Mouse (Mus musculus): ENCODE measurements around the gene R3hdm1.
"Not testable (repeated sequence)": the region's sequence is repeated elsewhere in the genome, so short reads cannot be mapped to it uniquely, and the experiment has no call there.

Gene R3hdm1

GRCm38 (mm10) chr1:128120913-128121627 lies 18.0 kb downstream of the R3hdm1 start:
- no peak for DNase-seq (ENCODE audit: low read depth, low spot score)

GRCm38 (mm10) chr1:128136222-128136621 lies 33.1 kb downstream of the R3hdm1 start:
- not testable (repeated sequence) for DNase-seq (ENCODE audit: low read depth, low spot score)

- no peak for DNase-seq (ENCODE audit: low read depth, low spot score)
These were observed 37.9 kb downstream of the R3hdm1 start for GRCm38 (mm10) chr1:128141039-128141438.

- no peak for DNase-seq (ENCODE audit: low read depth, low spot score)
These were observed 38.6 kb downstream of the R3hdm1 start for GRCm38 (mm10) chr1:128141737-128142136.

- DNase-seq (ENCODE audit: low read depth, low spot score), result no peak
These were observed 63.9 kb downstream of the R3hdm1 start for GRCm38 (mm10) chr1:128166956-128167355.

- no peak for DNase-seq (ENCODE audit: low read depth, low spot score)
These were observed 67.0 kb downstream of the R3hdm1 start for GRCm38 (mm10) chr1:128170104-128170503.

GRCm38 (mm10) chr1:128191426-128191825 lies 88.3 kb downstream of the R3hdm1 start:
- no peak for DNase-seq (ENCODE audit: low read depth, low spot score)

- no peak for DNase-seq (ENCODE audit: low read depth, low spot score)
These were observed 89.3 kb downstream of the R3hdm1 start for GRCm38 (mm10) chr1:128192369-128192768.

- no peak for DNase-seq (ENCODE audit: low read depth, low spot score)
These were observed 90.9 kb downstream of the R3hdm1 start for GRCm38 (mm10) chr1:128194011-128194410.

- no peak for DNase-seq (ENCODE audit: low read depth, low spot score)
These were observed 94.3 kb downstream of the R3hdm1 start for GRCm38 (mm10) chr1:128197353-128197752.

- no peak for DNase-seq (ENCODE audit: low read depth, low spot score)
These were observed 110.2 kb downstream of the R3hdm1 start for GRCm38 (mm10) chr1:128213261-128213660.

- no peak for DNase-seq (ENCODE audit: low read depth, low spot score)
These were observed 118.8 kb downstream of the R3hdm1 start for GRCm38 (mm10) chr1:128221886-128222285.

- DNase-seq (ENCODE audit: low read depth, low spot score), result no peak
These were observed 120.2 kb downstream of the R3hdm1 start for GRCm38 (mm10) chr1:128223304-128223703.

GRCm38 (mm10) chr1:128235181-128235580 lies 132.1 kb downstream of the R3hdm1 start:
- DNase-seq (ENCODE audit: low read depth, low spot score), result no peak

GRCm38 (mm10) chr1:128243627-128243995 lies 140.5 kb downstream of the R3hdm1 start, which contains the start of gene Ubxn4:
Gene Ubxn4, plus strand, starts transcription at chr1:128243964.
- DNase-seq (ENCODE audit: low read depth, low spot score), result no peak

- peak; percentile 79 for DNase-seq (ENCODE audit: low read depth, low spot score)
These were observed 141.1 kb downstream of the R3hdm1 start for GRCm38 (mm10) chr1:128243996-128244726.

- no peak for DNase-seq (ENCODE audit: low read depth, low spot score)
These were observed 141.7 kb downstream of the R3hdm1 start for GRCm38 (mm10) chr1:128244727-128245355.

- not testable (repeated sequence) for DNase-seq (ENCODE audit: low read depth, low spot score)
These were observed 164.0 kb downstream of the R3hdm1 start for GRCm38 (mm10) chr1:128267061-128267460.

GRCm38 (mm10) chr1:128270731-128271130 lies 167.6 kb downstream of the R3hdm1 start:
- DNase-seq (ENCODE audit: low read depth, low spot score), result no peak

GRCm38 (mm10) chr1:128275908-128276307 lies 172.8 kb downstream of the R3hdm1 start:
- no peak for DNase-seq (ENCODE audit: low read depth, low spot score)

- no peak for DNase-seq (ENCODE audit: low read depth, low spot score)
These were observed 175.5 kb downstream of the R3hdm1 start for GRCm38 (mm10) chr1:128278563-128278962.

GRCm38 (mm10) chr1:128281753-128282152 lies 178.7 kb downstream of the R3hdm1 start:
- DNase-seq (ENCODE audit: low read depth, low spot score), result no peak

Measured in retina, adult 2 months (tissue).